Mouse (Mus musculus) embryonic facial prominence, embryonic 10.5 days (tissue): ENCODE data around the gene Nrf1. TPM values are rescaled to one million over a fixed set of nuclear protein-coding genes. Genes with fewer than 3 reads are reported as not detected.
A peak's percentile ranks its signal among the peaks of the same experiment; 100 is the strongest.

ENCODE experiments used
- DNase-seq: peaks from one replicate; pipeline ENCODE4 v3.0.0-alpha.2; 2017; ENCODE audit warnings: low spot score
- H3K27ac ChIP-seq: fragments of 300-500 bp; sonication (generic); replicated peaks from 2 replicates; pipeline ENCODE4 v1.5.1; 2016; ENCODE audit warnings: mild to moderate bottlenecking
- H3K27me3 ChIP-seq: fragments of 300-500 bp; sonication (generic); replicated peaks from 2 replicates; pipeline ENCODE4 v1.6.1; 2016; ENCODE audit warnings: low read depth, mild to moderate bottlenecking; ENCODE audit not compliant: poor library complexity, severe bottlenecking
- H3K36me3 ChIP-seq: fragments of 300-500 bp; sonication (generic); replicated peaks from 2 replicates; pipeline ENCODE4 v1.6.1; 2016; ENCODE audit warnings: mild to moderate bottlenecking, moderate library complexity
- H3K4me1 ChIP-seq: fragments of 300-500 bp; sonication (generic); 2 replicates; pipeline ENCODE4 v1.6.1; 2016
- H3K4me3 ChIP-seq: fragments of 300-500 bp; sonication (generic); 2 replicates; pipeline ENCODE4 v1.5.1; 2016; ENCODE audit warnings: mild to moderate bottlenecking, moderate library complexity
- H3K9me3 ChIP-seq: fragments of 300-500 bp; sonication (generic); 2 replicates; pipeline ENCODE4 v1.6.1; 2016; ENCODE audit warnings: mild to moderate bottlenecking
- WGBS: fragments of 180-500 bp; shearing (Covaris S2); methylation state at CpG from one replicate; pipeline ENCODE4 v1.1.7; 2016; 5-methylcytosine and 5-hydroxymethylcytosine counted together
- polyA plus RNA-seq: library from polyadenylated mRNA; unstranded; fragments of >200 nt; fragmentation: Nextera tagmentation; extraction: Ambion mirVana; gene quantifications from 2 replicates; pipeline ENCODE4 v1.2.1, GENCODE M21; 2016

Gene Nrf1
- polyA plus RNA-seq, 1 experiment from 2014 or later: 92.1 TPM

DNA sequence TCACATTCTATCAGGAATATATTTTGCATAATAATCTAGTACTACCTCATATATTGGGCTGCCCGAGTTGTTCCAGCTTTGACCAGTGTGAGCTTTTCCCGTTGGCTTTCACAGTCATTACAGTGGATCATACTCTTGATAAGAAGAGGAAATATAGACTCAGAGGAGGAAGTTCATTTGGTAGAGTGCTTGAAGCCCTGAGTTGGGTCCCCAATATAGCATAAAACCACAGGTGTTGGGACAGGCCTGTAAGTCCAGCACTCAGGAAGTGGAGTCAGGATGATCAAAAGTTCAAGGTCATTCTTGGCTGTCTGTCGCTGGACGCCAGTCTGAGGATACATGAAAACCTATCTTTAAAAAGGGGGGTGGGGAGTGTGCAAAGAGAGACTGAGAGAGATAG is 12.7 kb upstream of the Nrf1 start:
- Histone ChIP-seq H3K36me3 (no peaks in the 10 kb centered on the region), H3K27ac (no peak overlapping the region), H3K4me3 (no peak overlapping the region), H3K4me1 (no peaks in the 10 kb centered on the region), H3K27me3 (no peaks in the 10 kb centered on the region), H3K9me3 (no peaks in the 10 kb centered on the region)
- no peak for DNase-seq
- WGBS: 86% methylated on average over 4 of the region's 4 CpGs

DNA sequence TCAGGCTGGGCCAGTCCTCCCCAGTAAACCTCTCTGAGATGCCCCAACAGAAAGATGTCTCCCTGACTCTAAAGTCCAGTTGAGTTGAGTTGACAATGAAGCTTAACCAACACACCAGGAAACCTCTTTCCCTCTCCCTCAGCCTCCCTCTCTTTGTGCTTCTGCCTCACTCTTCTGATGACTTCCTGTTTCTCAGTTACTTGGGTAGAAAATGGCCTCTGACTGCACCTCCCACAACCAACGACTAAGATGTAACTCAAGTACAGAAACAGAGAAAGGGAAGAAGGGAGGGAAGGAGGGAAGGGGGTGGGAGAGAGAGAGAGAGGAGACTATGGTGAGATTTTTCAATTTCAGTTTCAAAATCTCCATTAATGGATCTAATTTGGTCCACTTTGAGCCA is 6.3 kb upstream of the Nrf1 start:
- H3K27me3 ChIP-seq: no peaks in the 10 kb centered on the region
- H3K4me3 ChIP-seq: no peak overlapping the region
- H3K4me1 ChIP-seq: peaks cover under 1% of the 10 kb centered on the region; the same call in 1 of the 2 replicates
- 0 out of 2 replicates have a peak, but pooled peaks cover 3% of the 10 kb centered on the region for H3K36me3 ChIP-seq
- WGBS: 58% methylated on average over 1 of the region's 1 CpGs
- DNase-seq: no peak
- H3K27ac ChIP-seq: no peak overlapping the region
- H3K9me3 ChIP-seq: no peaks in the 10 kb centered on the region

DNA sequence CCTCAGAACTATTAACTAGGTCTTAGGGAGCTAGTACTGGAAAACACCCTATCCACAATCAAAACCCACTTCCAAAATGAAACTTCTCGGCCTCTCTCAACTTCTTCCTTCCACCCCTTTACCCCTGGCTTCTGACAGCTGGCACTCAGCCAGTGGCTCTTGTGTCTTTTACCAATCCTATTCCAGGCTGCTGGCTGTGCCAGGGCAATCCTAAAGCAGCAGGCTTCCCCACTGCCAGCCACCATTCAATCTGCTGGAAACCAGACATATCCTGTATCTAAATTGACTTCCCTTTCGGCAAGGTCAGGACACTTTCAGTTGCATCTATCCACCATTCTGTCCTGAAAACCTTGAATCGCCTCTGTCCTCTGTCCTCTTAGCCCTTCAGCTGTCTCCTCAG is 5.3 kb upstream of the Nrf1 start:
- H3K9me3 ChIP-seq: no peaks in the 10 kb centered on the region
- no peak overlapping the region for H3K4me3 ChIP-seq
- H3K36me3 ChIP-seq: 0 out of 2 replicates have a peak, but pooled peaks cover 3% of the 10 kb centered on the region
- H3K27me3 ChIP-seq: no peaks in the 10 kb centered on the region
- 89% methylated on average over 3 of the region's 3 CpGs for WGBS
- peaks cover 7% of the 10 kb centered on the region; the same call in 1 of the 2 replicates for H3K4me1 ChIP-seq
- DNase-seq: no peak
- H3K27ac ChIP-seq: no peak overlapping the region

DNA sequence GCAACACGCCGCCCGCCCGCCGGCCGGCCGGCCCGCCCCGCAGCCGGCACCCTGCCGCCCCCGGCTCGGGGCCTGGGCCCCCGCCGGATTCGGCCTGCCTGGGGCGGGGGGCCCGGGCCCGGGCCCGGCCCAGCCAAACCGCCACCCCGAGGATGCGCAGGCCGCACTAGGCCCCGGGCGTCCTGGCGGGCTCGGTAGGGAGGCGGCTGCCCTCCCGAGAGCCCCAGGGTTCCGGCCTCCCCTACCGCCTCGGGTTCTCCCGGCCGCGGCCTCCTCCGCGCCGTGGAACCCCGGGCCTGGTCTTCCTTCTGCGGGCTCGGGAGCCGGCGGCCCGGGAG is 344 bp downstream of the Nrf1 start:
- no peak for DNase-seq
- H3K36me3 ChIP-seq: peaks cover 23% of the 10 kb centered on the region
- no peaks in the 10 kb centered on the region for H3K9me3 ChIP-seq
- H3K27ac ChIP-seq: peak overlapping the region; percentile 100
- H3K27me3 ChIP-seq: no peaks in the 10 kb centered on the region
- peaks cover 26% of the 10 kb centered on the region for H3K4me1 ChIP-seq
- peak overlapping the region; percentile 99 for H3K4me3 ChIP-seq
- under 1% methylated on average over 45 of the region's 45 CpGs for WGBS

DNA sequence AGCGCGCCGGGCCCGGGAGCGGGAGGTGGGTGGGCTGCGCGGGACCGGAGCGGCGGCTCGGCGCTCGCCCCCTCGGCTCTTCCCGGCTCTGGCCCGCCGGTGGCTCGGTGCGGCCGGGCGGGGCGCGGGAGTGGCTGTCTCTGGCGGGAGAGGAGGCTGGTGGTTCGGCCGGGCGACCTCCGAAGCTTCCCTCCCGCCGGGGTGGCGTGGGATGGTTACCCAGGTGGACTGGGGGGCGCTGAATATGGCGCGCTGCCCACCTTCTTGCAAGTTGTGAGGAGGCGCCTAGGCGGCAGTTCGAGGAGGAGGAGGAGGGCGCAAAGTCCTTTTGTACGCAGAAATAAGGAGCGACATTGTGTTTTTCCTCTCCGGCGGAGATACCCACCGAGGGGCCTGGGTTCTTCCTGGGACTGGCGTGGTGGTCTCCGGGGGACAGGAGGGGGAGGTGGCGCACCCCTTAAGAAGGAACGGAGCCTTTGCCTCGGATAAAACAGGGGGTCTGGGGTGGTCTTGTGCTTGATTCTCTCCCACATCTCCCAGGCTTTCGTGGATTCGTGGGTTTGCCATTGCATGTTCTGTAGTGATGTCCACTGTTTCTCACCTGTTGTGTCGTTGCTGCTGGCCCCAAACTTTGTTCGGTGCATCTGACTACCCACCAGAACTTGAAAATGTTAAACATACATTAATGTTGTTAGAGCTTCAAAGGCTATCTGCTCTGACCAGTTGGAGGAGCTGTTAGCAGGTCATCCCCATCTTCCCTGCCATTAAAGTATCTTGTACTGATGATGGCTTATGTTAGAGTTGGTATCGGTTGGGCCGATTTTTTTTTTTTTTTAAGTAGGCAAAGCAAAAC is 939 bp downstream of the Nrf1 start:
- no peaks in the 10 kb centered on the region for H3K9me3 ChIP-seq
- no peaks in the 10 kb centered on the region for H3K27me3 ChIP-seq
- peaks cover 26% of the 10 kb centered on the region for H3K4me1 ChIP-seq
- no peak for DNase-seq
- WGBS: under 1% methylated on average over 54 of the region's 54 CpGs
- peaks cover 29% of the 10 kb centered on the region for H3K36me3 ChIP-seq
- H3K27ac ChIP-seq: peak overlapping the region; percentile 100
- H3K4me3 ChIP-seq: peak overlapping the region; percentile 99

DNA sequence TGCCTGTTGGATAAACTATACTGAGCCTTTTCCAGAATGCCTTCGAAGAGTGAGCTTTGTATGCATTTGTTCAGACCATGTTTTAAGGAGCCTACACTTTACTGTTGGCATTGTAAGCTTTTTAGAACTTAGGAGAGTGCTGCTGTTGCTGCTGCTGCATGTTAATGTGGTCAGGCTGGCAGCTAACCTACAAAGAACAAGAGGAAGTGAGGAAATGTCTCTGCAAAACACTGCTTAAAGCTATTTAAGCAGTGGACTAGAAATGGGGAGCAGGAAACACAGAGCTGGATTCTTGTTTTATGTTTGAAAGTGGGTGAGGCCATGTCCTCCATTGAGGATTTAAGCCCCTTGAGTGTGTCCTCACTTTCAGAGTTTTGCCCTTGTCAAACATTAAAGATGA is 5.3 kb downstream of the Nrf1 start:
- H3K36me3 ChIP-seq: peaks cover 58% of the 10 kb centered on the region
- no peak overlapping the region for H3K4me3 ChIP-seq
- peaks cover 19% of the 10 kb centered on the region for H3K4me1 ChIP-seq
- H3K27me3 ChIP-seq: no peaks in the 10 kb centered on the region
- 93% methylated on average over 1 of the region's 1 CpGs for WGBS
- DNase-seq: no peak
- no peaks in the 10 kb centered on the region for H3K9me3 ChIP-seq
- no peak overlapping the region for H3K27ac ChIP-seq

DNA sequence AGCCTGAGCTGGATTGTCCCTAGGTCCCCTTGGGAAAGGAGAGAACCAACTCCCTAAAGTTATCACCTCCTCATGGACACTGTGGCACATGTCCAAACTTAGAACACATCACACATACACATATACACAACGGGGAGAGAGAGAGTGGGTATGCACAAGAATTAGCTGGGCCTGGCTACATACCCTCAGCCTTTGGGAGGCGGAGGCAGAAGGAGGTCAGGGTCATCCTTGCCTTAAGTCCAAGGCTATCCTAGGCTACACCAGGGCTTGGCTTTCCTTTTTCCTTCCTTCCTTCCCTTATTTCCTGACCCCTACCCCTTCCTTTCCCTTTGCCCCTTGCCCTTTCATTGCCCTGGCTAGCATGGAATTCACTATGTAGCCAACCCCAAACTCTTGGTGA is 14.8 kb downstream of the Nrf1 start:
- 92% methylated on average over 2 of the region's 2 CpGs for WGBS

DNA sequence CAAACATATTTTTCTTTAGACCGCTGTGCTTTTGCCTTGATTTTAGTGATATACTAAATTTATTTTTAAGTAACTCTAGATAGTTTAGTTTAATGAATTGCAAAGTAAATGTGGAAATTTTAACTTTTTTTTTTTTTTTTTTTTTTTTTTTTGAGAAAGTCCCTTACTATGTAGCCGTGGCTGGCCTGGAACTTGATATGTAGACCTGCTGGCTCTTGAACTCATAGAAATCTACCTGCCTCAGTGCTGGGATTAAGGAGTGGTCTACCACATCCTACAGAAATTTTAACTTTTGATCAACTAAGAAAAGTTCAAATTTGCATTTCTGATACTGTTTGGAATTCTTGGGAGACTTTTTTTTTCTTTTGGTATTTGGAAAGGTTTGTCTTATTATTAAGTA is 17.6 kb downstream of the Nrf1 start:
- Histone ChIP-seq H3K27me3 (no peaks in the 10 kb centered on the region), H3K4me3 (no peak overlapping the region), H3K27ac (no peak overlapping the region), H3K4me1 (no peaks in the 10 kb centered on the region), H3K9me3 (no peaks in the 10 kb centered on the region), H3K36me3 (peaks cover 8% of the 10 kb centered on the region)
- WGBS: 86% methylated on average over 2 of the region's 2 CpGs
- no peak for DNase-seq

More for the DNA sequence above, 14.8 kb downstream of the Nrf1 start:
- H3K9me3 ChIP-seq: no peaks in the 10 kb centered on the region
- peaks cover 12% of the 10 kb centered on the region for H3K36me3 ChIP-seq
- H3K27me3 ChIP-seq: no peaks in the 10 kb centered on the region
- no peak for DNase-seq
- H3K4me3 ChIP-seq: no peak overlapping the region
- no peaks in the 10 kb centered on the region for H3K4me1 ChIP-seq
- no peak overlapping the region for H3K27ac ChIP-seq

DNA sequence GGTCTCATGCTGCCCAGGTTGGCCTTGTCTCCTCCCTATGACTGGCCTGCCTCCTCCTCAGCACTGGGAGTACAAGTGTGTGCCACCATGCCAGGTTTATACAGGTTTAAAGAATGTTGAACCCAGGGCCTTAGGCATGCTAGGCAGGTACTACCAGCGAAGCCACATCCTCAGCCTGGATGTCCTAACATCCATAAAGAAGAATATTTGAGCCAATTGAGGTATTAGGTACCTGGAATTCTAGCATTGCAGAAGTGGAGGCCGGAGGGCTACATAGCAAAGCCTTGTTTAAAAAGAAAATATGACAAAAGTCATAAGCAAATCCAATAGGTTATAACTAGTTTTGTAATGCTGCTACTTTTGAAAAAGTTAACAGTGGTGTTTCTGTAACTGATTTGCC is 19.0 kb downstream of the Nrf1 start:
- 94% methylated on average over 2 of the region's 2 CpGs for WGBS
- no peak overlapping the region for H3K4me3 ChIP-seq

DNA sequence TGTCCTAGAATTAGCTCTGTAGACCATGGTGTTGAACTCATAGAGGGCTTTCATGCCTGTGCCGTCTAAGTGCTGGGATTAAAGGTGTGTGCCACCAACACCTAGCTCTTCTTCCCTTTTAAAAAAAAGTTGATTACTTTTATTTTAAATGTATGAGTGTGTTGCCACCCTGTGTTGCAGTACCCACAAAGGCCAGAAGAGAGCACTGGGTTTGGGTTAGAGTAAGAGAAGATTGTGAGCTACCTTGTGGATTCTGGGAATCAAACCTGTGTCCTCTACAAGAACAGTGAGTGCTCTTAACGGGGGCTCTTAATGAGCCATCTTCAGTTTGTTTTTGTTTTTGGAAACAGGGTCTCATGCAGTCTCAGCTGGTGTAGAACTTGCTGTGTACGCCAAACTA is 24.7 kb downstream of the Nrf1 start:
- H3K9me3 ChIP-seq: no peaks in the 10 kb centered on the region
- H3K4me3 ChIP-seq: no peak overlapping the region
- no peak for DNase-seq
- H3K36me3 ChIP-seq: 0 out of 2 replicates have a peak, but pooled peaks cover 10% of the 10 kb centered on the region
- no peaks in the 10 kb centered on the region for H3K27me3 ChIP-seq
- H3K27ac ChIP-seq: no peak overlapping the region
- H3K4me1 ChIP-seq: peaks cover 15% of the 10 kb centered on the region
- WGBS: 86% methylated on average over 3 of the region's 3 CpGs

More for the DNA sequence above, 19.0 kb downstream of the Nrf1 start:
- H3K9me3 ChIP-seq: no peaks in the 10 kb centered on the region
- peaks cover 15% of the 10 kb centered on the region for H3K36me3 ChIP-seq
- no peaks in the 10 kb centered on the region for H3K27me3 ChIP-seq
- no peak for DNase-seq
- no peak overlapping the region for H3K27ac ChIP-seq
- H3K4me1 ChIP-seq: no peaks in the 10 kb centered on the region

DNA sequence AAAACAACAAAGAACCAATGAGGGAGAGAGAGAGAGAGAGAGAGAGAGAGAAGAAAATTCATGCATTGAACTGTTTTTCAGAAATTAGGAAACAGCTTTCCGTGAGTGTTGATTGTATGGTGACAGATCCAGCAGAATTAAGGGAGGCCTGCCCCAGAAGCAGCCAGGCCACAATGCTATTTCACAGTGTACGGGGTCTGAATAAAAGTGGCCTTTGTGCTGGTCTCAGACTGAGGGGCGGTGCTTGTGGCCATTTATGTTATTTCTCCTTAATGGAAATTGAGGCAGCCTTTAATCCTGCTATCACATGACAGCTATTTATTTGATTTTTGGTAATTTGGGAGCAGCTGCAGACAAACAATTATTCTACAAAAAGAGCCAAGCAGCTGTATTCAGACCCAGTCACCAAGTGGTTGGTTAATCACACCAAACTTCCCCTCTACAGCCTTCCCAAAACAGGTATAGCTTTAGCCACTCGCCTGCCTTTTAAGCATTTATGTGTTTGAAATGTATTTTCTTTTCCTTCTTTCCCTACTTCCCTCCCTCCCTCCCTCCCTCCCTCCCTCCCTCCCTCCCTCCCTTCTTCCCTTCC is 31.2 kb downstream of the Nrf1 start:
- no peaks in the 10 kb centered on the region for H3K36me3 ChIP-seq
- peaks cover 56% of the 10 kb centered on the region for H3K4me1 ChIP-seq
- H3K27ac ChIP-seq: peak overlapping the region; percentile 65
- no peak overlapping the region for H3K4me3 ChIP-seq
- no peak for DNase-seq
- H3K9me3 ChIP-seq: no peaks in the 10 kb centered on the region
- H3K27me3 ChIP-seq: no peaks in the 10 kb centered on the region
- 46% methylated on average over 4 of the region's 4 CpGs for WGBS

DNA sequence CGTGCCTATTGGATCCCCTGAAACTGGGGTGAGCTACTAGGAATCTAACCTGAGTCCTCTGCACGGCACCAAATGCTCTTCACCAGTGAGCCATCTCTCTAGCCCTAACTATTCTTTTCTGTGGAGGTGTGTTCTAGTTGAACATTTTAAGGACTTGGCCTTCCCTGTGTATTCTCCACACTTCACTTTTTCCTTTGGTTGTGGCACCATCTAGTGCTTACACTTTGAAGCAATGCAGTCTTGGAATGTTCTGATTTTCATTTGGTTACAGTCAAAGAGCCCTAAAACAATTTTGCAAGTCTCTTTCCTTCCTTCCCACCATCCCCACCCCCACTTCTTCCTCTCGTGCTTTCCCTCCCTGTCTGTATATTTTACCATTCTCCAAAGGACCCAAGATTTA is 33.6 kb downstream of the Nrf1 start:
- peaks cover 56% of the 10 kb centered on the region for H3K4me1 ChIP-seq
- no peaks in the 10 kb centered on the region for H3K9me3 ChIP-seq
- WGBS: 82% methylated on average over 3 of the region's 3 CpGs
- no peak overlapping the region for H3K4me3 ChIP-seq
- no peak for DNase-seq
- H3K36me3 ChIP-seq: no peaks in the 10 kb centered on the region
- no peak overlapping the region for H3K27ac ChIP-seq
- no peaks in the 10 kb centered on the region for H3K27me3 ChIP-seq

DNA sequence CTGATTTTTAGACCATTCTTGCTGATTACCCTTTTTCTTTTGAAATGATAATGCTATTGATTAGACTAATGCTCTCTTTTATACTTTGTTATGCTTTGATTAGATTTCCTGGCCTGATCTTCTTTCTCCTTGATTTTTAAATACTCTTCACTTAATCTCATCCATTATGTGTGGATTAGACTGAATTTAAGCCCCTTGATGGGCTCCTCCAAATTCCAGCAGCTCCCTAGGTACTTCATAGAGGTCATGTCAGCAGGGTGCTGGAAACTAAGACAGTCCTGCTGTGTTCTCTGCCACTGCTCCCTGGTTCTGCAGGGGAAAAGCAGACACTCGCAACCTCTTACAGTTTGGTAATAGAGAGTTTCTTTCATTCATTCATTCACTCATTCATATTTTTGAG is 35.5 kb downstream of the Nrf1 start:
- no peak for DNase-seq
- no peaks in the 10 kb centered on the region for H3K36me3 ChIP-seq
- 67% methylated on average over 1 of the region's 1 CpGs for WGBS
- no peak overlapping the region for H3K27ac ChIP-seq
- H3K4me1 ChIP-seq: peaks cover 52% of the 10 kb centered on the region
- no peaks in the 10 kb centered on the region for H3K27me3 ChIP-seq
- H3K4me3 ChIP-seq: no peak overlapping the region
- H3K9me3 ChIP-seq: no peaks in the 10 kb centered on the region
